Mouse (Mus musculus): ENCODE measurements around the gene Ccdc157.

GRCm38 (mm10) chr11:4122226-4122625 lies 37.9 kb downstream of the Ccdc157 start:
- no peak for TF ChIP-seq CTCF (IDR thresholded peaks at IDR 0.05; ENCODE audit: borderline replicate concordance, insufficient read depth, low read length)
- TF ChIP-seq POLR2A (IDR thresholded peaks at IDR 0.05; ENCODE audit: low read depth, low read length), result no peak
